Mouse (Mus musculus): ENCODE data around the gene Prex1. TPM values are rescaled to one million over a fixed set of nuclear protein-coding genes. Genes with fewer than 3 reads are reported as not detected.

The Prex1 gene
- total RNA-seq, 2 experiments from 2014 or later = 3.4 to 5.1 TPM

- no peak for DNase-seq (ENCODE audit: low spot score)
Measured at GRCm38 (mm10) chr2:166521878-166522611, 191.6 kb downstream of the Prex1 start.

GRCm38 (mm10) chr2:166521461-166521860, 192.2 kb downstream of the Prex1 start:
- DNase-seq (ENCODE audit: low spot score) = no peak

GRCm38 (mm10) chr2:166520536-166520935, 193.1 kb downstream of the Prex1 start:
- DNase-seq (ENCODE audit: low spot score) = no peak

- peak; percentile 67 for DNase-seq (ENCODE audit: low spot score)
Measured at GRCm38 (mm10) chr2:166517392-166518174, 196.0 kb downstream of the Prex1 start.

GRCm38 (mm10) chr2:166516818-166517353, 196.7 kb downstream of the Prex1 start:
- DNase-seq (ENCODE audit: low spot score) = no peak

Other genes starting within 250 kb of the Prex1 start
- gene Trp53rkb, start 78.7 kb upstream of the Prex1 start, total RNA-seq (2021) = 1 to 10 TPM; 2.0 to 2.7 TPM
- 10 to 100 TPM; 25.8 to 30.9 TPM for gene Arfgef2, start 91.8 kb upstream of the Prex1 start, total RNA-seq (2021)
- 10 to 100 TPM; 51.8 to 59.6 TPM for gene Cse1l, start 192.2 kb upstream of the Prex1 start, total RNA-seq (2021)

Data from gastrocnemius, adult 18-20 months (tissue).